Mouse (Mus musculus): ENCODE measurements around the gene Yjefn3. TPM values are rescaled to one million over a fixed set of nuclear protein-coding genes. Genes with fewer than 3 reads are reported as not detected.
"Not testable (repeated sequence)": the region's sequence is repeated elsewhere in the genome, so short reads cannot be mapped to it uniquely, and the experiment has no call there.

Gene Yjefn3
- 10.1 and 13.8 TPM in 2 replicates for polyA plus RNA-seq (2015; fragmentation: Nextera tagmentation; extraction: Ambion mirVana)

DNA sequence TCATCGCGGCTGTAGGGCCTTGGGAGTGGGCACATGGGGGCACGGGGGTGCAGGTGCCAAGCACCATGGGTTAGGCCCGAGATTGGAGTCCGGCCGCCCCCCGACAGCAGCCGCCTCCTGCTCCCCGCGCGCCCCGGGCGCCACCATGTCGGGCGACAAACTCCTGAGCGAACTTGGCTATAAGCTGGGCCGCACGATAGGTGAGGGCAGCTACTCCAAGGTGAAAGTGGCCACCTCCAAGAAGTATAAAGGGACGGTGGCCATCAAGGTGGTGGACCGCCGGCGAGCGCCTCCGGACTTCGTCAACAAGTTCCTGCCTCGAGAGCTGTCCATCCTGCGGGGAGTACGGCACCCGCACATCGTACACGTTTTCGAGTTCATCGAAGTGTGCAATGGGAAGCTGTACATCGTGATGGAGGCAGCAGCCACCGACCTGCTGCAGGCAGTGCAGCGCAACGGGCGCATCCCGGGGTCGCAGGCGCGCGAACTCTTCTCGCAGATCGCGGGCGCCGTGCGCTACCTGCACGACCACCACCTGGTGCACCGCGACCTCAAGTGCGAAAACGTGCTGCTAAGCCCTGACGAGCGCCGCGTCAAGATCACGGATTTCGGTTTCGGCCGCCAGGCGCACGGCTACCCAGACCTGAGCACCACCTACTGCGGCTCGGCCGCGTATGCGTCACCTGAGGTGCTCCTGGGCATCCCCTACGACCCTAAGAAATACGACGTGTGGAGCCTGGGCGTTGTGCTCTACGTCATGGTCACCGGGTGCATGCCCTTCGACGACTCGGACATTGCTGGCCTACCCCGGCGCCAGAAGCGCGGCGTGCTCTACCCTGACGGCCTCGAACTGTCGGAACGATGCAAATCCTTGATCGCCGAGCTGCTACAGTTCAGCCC is at the start of gene Yjefn3, which contains the start of the genes Tssk6 and Ndufa13:
Gene Yjefn3 (minus strand): TSS at position 550 of the 900 bp plus-strand sequence.
Gene Tssk6 (plus strand): TSS at position 22 of the 900 bp plus-strand sequence.
Gene Ndufa13 (minus strand): TSS at position 396 of the 900 bp plus-strand sequence.
- Histone ChIP-seq H3K9ac (peak within 1 kb of the TSS; percentile 78), H3K36me3 (no peaks in the 10 kb centered on the region), H3K9me3 (no peaks in the 10 kb centered on the region), H3K27me3 (no peaks in the 10 kb centered on the region), H3K27ac (replicated peaks) (peak within 1 kb of the TSS; percentile 94), H3K4me2 (peak within 1 kb of the TSS; percentile 79), H3K4me1 (replicated peaks) (peaks cover 54% of the 10 kb centered on the region), H3K4me3 (peak within 1 kb of the TSS; percentile 86)
- WGBS, result 4% methylated on average over 89 of the region's 89 CpGs
- peak; percentile 3; the same call in 1 of the 2 replicates for ATAC-seq (ENCODE audit: low FRiP score, low read depth)

DNA sequence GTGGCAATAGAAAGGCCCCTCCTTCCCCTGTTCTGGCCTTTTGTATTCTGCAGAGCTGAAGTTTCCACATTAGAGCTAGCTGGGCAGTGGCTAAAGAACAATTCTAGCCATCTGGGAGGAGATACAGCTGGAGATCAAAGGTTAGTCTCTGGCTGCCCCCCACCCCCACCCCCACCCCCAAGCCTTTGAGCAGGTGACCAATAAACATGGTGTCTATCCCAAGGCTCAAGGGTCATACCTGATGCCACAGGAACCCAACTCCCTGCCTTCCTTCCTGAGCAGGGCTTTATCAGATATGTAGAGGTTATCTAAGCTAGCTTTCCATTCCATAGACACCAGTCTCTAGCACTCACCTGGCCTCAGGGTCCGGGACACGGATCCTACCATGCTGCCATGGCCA is 47.8 kb upstream of the Yjefn3 start:
- Histone ChIP-seq H3K9me3 (no peaks in the 10 kb centered on the region), H3K4me2 (no peak overlapping the region), H3K4me1 (replicated peaks) (no peaks in the 10 kb centered on the region; the same call in 1 of the 2 replicates), H3K27me3 (no peaks in the 10 kb centered on the region), H3K9ac (no peak overlapping the region), H3K4me3 (no peak overlapping the region), H3K27ac (replicated peaks) (no peak overlapping the region), H3K36me3 (no peaks in the 10 kb centered on the region)
- ATAC-seq (ENCODE audit: low FRiP score, low read depth), result no peak
- WGBS, result 98% methylated on average over 2 of the region's 2 CpGs

DNA sequence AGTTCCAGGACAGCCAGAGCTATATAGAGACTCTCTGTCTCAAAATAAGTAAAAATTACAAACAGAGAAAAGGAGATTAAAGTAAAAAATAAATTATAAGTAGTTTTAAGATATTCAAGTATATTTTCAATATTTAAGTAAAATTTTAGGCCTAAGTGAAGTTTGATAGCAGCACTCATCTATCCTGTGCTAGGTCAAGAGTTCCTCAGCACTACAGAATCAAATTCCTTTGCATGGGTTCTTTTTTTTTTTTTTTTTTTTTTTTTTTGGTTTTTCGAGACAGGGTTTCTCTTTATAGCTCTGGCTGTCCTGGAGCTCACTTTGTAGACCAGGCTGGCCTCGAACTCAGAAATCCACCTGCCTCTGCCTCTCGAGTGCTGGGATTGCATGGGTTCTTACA is 40.0 kb upstream of the Yjefn3 start:
- not testable (repeated sequence) for H3K9ac ChIP-seq; H3K4me1 ChIP-seq (replicated peaks); H3K27me3 ChIP-seq; H3K4me2 ChIP-seq; H3K36me3 ChIP-seq; H3K9me3 ChIP-seq; H3K4me3 ChIP-seq; ATAC-seq (ENCODE audit: low FRiP score, low read depth); H3K27ac ChIP-seq (replicated peaks)
- WGBS, result 85% methylated on average over 3 of the region's 3 CpGs

DNA sequence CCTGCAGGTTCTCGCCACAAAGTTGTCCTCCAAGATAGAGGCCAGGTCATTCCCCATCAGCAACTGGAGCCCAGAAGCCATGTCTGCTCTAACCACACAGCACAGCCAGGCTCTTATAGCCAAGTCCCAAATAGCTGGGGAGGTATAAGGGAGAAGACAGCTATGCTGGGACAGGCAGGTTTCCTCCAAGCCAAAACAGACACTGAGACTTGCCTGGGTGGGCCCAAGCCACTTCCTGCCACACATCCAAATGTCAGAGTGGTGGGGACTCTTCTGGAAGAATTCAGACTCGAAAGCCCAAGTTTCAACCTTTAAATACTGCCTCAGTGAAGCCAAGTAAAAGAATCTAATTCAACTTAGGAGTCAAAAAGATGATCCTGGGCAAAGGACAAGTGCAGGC is 37.9 kb upstream of the Yjefn3 start:
- no peak overlapping the region for H3K27ac ChIP-seq (replicated peaks)
- H3K4me1 ChIP-seq (replicated peaks), result peaks cover 3% of the 10 kb centered on the region; the same call in 1 of the 2 replicates
- no peak for ATAC-seq (ENCODE audit: low FRiP score, low read depth)
- no peak overlapping the region for H3K4me3 ChIP-seq
- WGBS, result 92% methylated on average over 2 of the region's 2 CpGs
- H3K27me3 ChIP-seq, result no peaks in the 10 kb centered on the region
- H3K4me2 ChIP-seq, result no peak overlapping the region
- no peaks in the 10 kb centered on the region for H3K9me3 ChIP-seq
- H3K9ac ChIP-seq, result no peak overlapping the region
- H3K36me3 ChIP-seq, result no peaks in the 10 kb centered on the region

DNA sequence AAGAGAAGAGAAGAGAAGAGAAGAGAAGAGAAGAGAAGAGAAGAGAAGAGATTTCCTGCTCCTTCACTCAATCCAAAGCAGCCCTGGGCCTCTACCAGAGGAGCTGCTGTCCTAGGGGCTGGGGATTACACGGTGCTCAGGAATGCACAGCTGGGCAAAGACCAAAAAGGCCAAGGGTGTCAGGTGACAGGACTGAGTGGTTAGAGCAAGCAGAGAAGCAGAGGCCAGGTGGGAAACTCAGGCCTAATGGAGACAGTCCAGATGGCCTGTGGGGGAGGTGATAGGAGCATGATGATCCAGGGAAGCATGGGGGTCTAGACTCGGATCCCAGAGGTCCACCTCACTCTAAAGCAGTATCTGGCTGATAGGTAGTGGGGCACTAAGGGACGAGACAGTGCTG is 37.1 kb upstream of the Yjefn3 start:
- H3K27ac ChIP-seq (replicated peaks), result no peak overlapping the region
- no peak for ATAC-seq (ENCODE audit: low FRiP score, low read depth)
- no peak overlapping the region for H3K4me2 ChIP-seq
- peaks cover 3% of the 10 kb centered on the region; the same call in 1 of the 2 replicates for H3K4me1 ChIP-seq (replicated peaks)
- 65% methylated on average over 3 of the region's 3 CpGs for WGBS
- H3K9me3 ChIP-seq, result no peaks in the 10 kb centered on the region
- no peaks in the 10 kb centered on the region for H3K27me3 ChIP-seq
- no peaks in the 10 kb centered on the region for H3K36me3 ChIP-seq
- no peak overlapping the region for H3K4me3 ChIP-seq
- no peak overlapping the region for H3K9ac ChIP-seq

DNA sequence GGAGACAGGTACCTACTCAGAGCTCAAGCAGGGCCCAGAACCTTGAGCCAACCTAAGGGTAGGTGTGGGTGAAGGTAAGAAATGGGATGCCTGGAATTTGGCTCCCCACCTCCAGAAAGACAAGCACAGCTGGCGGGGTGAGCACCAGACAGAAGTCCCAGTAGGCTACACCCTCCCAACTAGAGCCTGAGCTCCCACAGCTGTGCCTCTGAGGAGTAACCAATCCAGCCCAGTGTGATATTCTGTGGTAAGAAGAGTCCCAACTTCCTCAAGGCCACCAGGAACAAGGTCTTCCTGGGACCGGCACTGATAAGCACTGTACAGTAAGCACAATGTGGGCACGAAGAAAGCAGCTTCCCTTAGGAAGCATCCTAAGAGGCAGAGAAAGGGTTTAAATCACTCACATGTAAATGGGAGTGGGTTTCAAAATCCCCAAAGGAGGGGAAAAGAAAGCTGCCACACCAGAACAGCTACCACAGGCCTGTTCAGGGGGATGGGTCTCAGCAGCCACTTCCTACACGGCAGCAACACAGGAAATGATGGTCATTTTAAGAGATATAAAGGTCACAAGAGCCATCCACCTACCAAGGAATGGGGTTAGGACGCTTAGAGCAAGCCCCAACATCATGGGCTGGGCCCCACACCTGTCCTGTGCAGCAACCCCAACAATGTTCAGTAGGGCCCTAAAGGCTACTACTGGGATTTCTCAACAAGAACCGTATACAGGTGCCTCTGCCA is 35.9 kb upstream of the Yjefn3 start:
- Histone ChIP-seq H3K27ac (replicated peaks) (no peak overlapping the region), H3K36me3 (no peaks in the 10 kb centered on the region), H3K4me2 (no peak overlapping the region), H3K27me3 (no peaks in the 10 kb centered on the region), H3K9me3 (no peaks in the 10 kb centered on the region), H3K4me1 (replicated peaks) (peaks cover 3% of the 10 kb centered on the region; the same call in 1 of the 2 replicates), H3K9ac (no peak overlapping the region), H3K4me3 (no peak overlapping the region)
- 92% methylated on average over 6 of the region's 6 CpGs for WGBS
- ATAC-seq (ENCODE audit: low FRiP score, low read depth), result no peak

DNA sequence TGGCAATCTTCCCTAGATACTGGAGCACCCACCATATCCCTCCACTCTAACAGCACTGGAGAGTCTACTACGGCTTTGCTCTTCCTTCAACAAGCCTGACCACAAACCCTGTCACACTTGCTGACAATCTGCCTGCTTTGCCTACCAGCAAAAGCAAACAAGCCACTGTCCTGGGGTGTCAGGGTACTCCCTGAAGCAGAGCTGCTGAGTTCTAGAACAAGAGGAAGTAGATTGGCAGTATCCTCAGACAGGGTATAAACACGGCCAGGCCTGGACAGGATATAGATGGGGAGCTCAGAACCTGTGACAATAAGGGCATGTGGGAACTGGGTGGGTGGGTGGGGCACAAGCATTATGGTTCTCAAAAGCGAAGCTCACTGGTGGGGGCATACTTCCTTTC is 35.0 kb upstream of the Yjefn3 start:
- no peak for ATAC-seq (ENCODE audit: low FRiP score, low read depth)
- H3K36me3 ChIP-seq, result 0 out of 2 replicates have a peak, but pooled peaks cover 2% of the 10 kb centered on the region
- no peaks in the 10 kb centered on the region for H3K9me3 ChIP-seq
- H3K27ac ChIP-seq (replicated peaks), result no peak overlapping the region
- 95% methylated on average over 3 of the region's 3 CpGs for WGBS
- H3K9ac ChIP-seq, result no peak overlapping the region
- H3K4me1 ChIP-seq (replicated peaks), result peaks cover 3% of the 10 kb centered on the region; the same call in 1 of the 2 replicates
- H3K27me3 ChIP-seq, result no peaks in the 10 kb centered on the region
- no peak overlapping the region for H3K4me3 ChIP-seq
- H3K4me2 ChIP-seq, result no peak overlapping the region

- whole genome bisulfite sequencing, result 67% methylated on average over 7 of the region's 7 CpGs
- H3K27me3 ChIP-seq, result no peaks in the 10 kb centered on the region
- peak; percentile 68 for ATAC-seq (ENCODE audit: low FRiP score, low read depth)
- H3K27ac ChIP-seq (replicated peaks), result peak overlapping the region; percentile 26; the same call in 1 of the 2 replicates
- no peak overlapping the region for H3K9ac ChIP-seq
- peaks cover 3% of the 10 kb centered on the region; the same call in 1 of the 2 replicates for H3K4me1 ChIP-seq (replicated peaks)
- no peak overlapping the region for H3K4me3 ChIP-seq
- H3K36me3 ChIP-seq, result 0 out of 2 replicates have a peak, but pooled peaks cover 2% of the 10 kb centered on the region
- no peak overlapping the region for H3K4me2 ChIP-seq
- H3K9me3 ChIP-seq, result no peaks in the 10 kb centered on the region
Measured at GRCm38 (mm10) chr8:69936050-69936794, 33.7 kb upstream of the Yjefn3 start.

DNA sequence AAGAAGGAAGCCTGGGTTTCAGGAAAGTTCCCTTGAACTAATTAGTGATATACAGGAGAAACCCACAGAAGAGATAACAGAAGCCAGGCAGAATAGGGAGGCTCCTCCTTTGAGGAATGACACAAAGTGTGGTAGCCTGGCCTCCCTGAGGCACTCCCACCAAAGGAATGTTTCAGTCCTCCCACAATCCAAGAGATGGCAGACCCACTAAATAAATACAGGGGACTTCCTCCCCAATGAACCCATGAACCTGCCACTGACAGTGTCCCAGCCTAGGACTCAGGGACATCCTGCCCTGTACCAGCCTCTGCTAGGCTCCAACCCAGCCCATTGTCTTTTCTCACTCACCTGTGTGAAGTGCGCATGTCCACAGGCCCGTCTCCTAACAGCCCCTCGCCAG is 32.9 kb upstream of the Yjefn3 start:
- Histone ChIP-seq H3K9me3 (no peaks in the 10 kb centered on the region), H3K27ac (replicated peaks) (no peak overlapping the region), H3K36me3 (0 out of 2 replicates have a peak, but pooled peaks cover 2% of the 10 kb centered on the region), H3K9ac (no peak overlapping the region), H3K4me1 (replicated peaks) (peaks cover 3% of the 10 kb centered on the region; the same call in 1 of the 2 replicates), H3K27me3 (no peaks in the 10 kb centered on the region), H3K4me2 (no peak overlapping the region), H3K4me3 (no peak overlapping the region)
- WGBS, result 90% methylated on average over 3 of the region's 3 CpGs
- no peak for ATAC-seq (ENCODE audit: low FRiP score, low read depth)

- H3K4me3 ChIP-seq, result no peak overlapping the region
- peaks cover 3% of the 10 kb centered on the region; the same call in 1 of the 2 replicates for H3K4me1 ChIP-seq (replicated peaks)
- H3K36me3 ChIP-seq, result 0 out of 2 replicates have a peak, but pooled peaks cover 2% of the 10 kb centered on the region
- H3K9ac ChIP-seq, result no peak overlapping the region
- WGBS, result 92% methylated on average over 5 of the region's 5 CpGs
- ATAC-seq (ENCODE audit: low FRiP score, low read depth), result no peak
- no peak overlapping the region for H3K4me2 ChIP-seq
- no peaks in the 10 kb centered on the region for H3K9me3 ChIP-seq
- H3K27ac ChIP-seq (replicated peaks), result no peak overlapping the region
- no peaks in the 10 kb centered on the region for H3K27me3 ChIP-seq
Measured at GRCm38 (mm10) chr8:69934582-69934981, 32.1 kb upstream of the Yjefn3 start.

- Histone ChIP-seq H3K9ac (no peak overlapping the region), H3K4me1 (replicated peaks) (peaks cover 3% of the 10 kb centered on the region; the same call in 1 of the 2 replicates), H3K27me3 (no peaks in the 10 kb centered on the region), H3K36me3 (0 out of 2 replicates have a peak, but pooled peaks cover 2% of the 10 kb centered on the region), H3K27ac (replicated peaks) (no peak overlapping the region), H3K9me3 (no peaks in the 10 kb centered on the region), H3K4me2 (no peak overlapping the region), H3K4me3 (no peak overlapping the region)
- WGBS, result 87% methylated on average over 2 of the region's 2 CpGs
- no peak for ATAC-seq (ENCODE audit: low FRiP score, low read depth)
Measured at GRCm38 (mm10) chr8:69933811-69934210, 31.3 kb upstream of the Yjefn3 start.

Data from hindbrain, embryonic 15.5 days (tissue).